Mouse (Mus musculus): Measurements from ENCODE around the gene Hist1h1c. TPM values are rescaled to one million over a fixed set of nuclear protein-coding genes. Genes with fewer than 3 reads are reported as not detected.

Gene Hist1h1c
- total RNA-seq (2012; rRNA removed): 379 and 496 TPM in 2 replicates

DNA sequence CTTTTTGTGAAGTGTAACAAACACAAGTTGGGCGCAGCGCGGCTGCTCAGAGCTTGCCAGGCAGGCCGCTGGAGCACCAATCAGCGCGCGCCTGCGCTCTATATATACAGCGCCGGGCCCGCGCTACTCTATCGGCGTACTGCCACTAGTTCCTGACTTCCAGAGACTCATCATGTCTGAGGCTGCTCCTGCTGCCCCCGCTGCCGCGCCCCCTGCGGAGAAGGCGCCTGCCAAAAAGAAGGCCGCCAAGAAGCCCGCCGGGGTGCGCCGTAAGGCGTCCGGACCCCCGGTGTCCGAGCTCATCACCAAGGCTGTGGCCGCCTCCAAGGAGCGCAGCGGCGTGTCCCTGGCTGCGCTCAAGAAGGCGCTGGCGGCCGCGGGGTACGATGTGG lies at the start of gene Hist1h1c:
Gene Hist1h1c, plus strand, starts transcription at position 132 of the 392 bp plus-strand sequence.
- no peaks in the 10 kb centered on the region for H3K36me3 ChIP-seq (ENCODE audit: control insufficient read depth, insufficient read depth, low read length, poor library complexity, severe bottlenecking)
- H3K4me1 ChIP-seq (ENCODE audit: control insufficient read depth in 2 of 2, insufficient read depth in 2 of 2, low read length in 2 of 2, poor library complexity in 1 of 2): peaks cover 0 to 3% of the 10 kb centered on the region in 2 experiments; a peak in 3 of 4 replicates
- in situ Hi-C loops (cut with MboI; ENCODE audit: low sequenced_read_pairs in 2 of 2, unreplicated experiment in 2 of 2): no loop called here
- peak within 1 kb of the TSS; percentile 66 to 74 for H3K4me3 ChIP-seq (ENCODE audit: insufficient read depth in 1 of 2, low read depth in 1 of 2, low read length in 2 of 2, poor library complexity in 1 of 2, severe bottlenecking in 1 of 2)
- no peak for DNase-seq (ENCODE audit: low read depth, low spot score)
- no peaks in the 10 kb centered on the region for H3K9me3 ChIP-seq (ENCODE audit: control insufficient read depth, insufficient read depth, low read depth, low read length)
- H3K9ac ChIP-seq (ENCODE audit: insufficient read depth, low read depth, low read length, poor library complexity, severe bottlenecking): peak within 1 kb of the TSS; percentile 91
- peak within 1 kb of the TSS; percentile 100 for H3K27ac ChIP-seq (ENCODE audit: insufficient read depth, low read depth, low read length, poor library complexity, severe bottlenecking)
- TF ChIP-seq ZNF384 (IDR thresholded peaks at IDR 0.05; ENCODE audit: low read depth, low read length) (no peak), HCFC1 (IDR thresholded peaks at IDR 0.05; ENCODE audit: borderline replicate concordance, insufficient read depth, low read length) (0 out of 2 replicates have a peak, but pooled peaks have one; percentile 45), CHD2 (IDR thresholded peaks at IDR 0.05; ENCODE audit: low read depth, low read length) (no peak)

- no peaks in the 10 kb centered on the region for H3K36me3 ChIP-seq (ENCODE audit: control insufficient read depth, insufficient read depth, low read length, poor library complexity, severe bottlenecking)
- no peaks in the 10 kb centered on the region; the same call in 1 of the 2 replicates for H3K9me3 ChIP-seq (ENCODE audit: control insufficient read depth, insufficient read depth, low read depth, low read length)
- TF ChIP-seq ZC3H11A (IDR thresholded peaks at IDR 0.05; ENCODE audit: borderline replicate concordance, low read depth, low read length) (no peak), HCFC1 (IDR thresholded peaks at IDR 0.05; ENCODE audit: borderline replicate concordance, insufficient read depth, low read length) (no peak), MAFK (IDR thresholded peaks at IDR 0.05; ENCODE audit: insufficient read depth, low read depth, low read length) (no peak), ZNF384 (IDR thresholded peaks at IDR 0.05; ENCODE audit: low read depth, low read length) (no peak), CHD2 (IDR thresholded peaks at IDR 0.05; ENCODE audit: low read depth, low read length) (no peak)
- in situ Hi-C loops (cut with MboI; ENCODE audit: low sequenced_read_pairs in 2 of 2, unreplicated experiment in 2 of 2): loop anchor here in 1 of 2 experiments (25.0 kb wide), 1 partner anchor 1652 kb away; the partner anchor contains the start of genes Hist1h2ag, Hist1h2ah, Hist1h2bj and Hist1h2bk
- no peak for DNase-seq (ENCODE audit: low read depth, low spot score)
- no peak overlapping the region for H3K27ac ChIP-seq (ENCODE audit: insufficient read depth, low read depth, low read length, poor library complexity, severe bottlenecking)
- no peaks in the 10 kb centered on the region; a peak in 1 of 4 replicates for H3K4me1 ChIP-seq (ENCODE audit: control insufficient read depth in 2 of 2, insufficient read depth in 2 of 2, low read length in 2 of 2, poor library complexity in 1 of 2)
- H3K9ac ChIP-seq (ENCODE audit: insufficient read depth, low read depth, low read length, poor library complexity, severe bottlenecking): no peak overlapping the region
- H3K4me3 ChIP-seq (ENCODE audit: insufficient read depth in 1 of 2, low read depth in 1 of 2, low read length in 2 of 2, poor library complexity in 1 of 2, severe bottlenecking in 1 of 2): no peak overlapping the region
Observed at GRCm38 (mm10) chr13:23688956-23689355, 49.7 kb upstream of the Hist1h1c start.

- DNase-seq (ENCODE audit: low read depth, low spot score): no peak
- no peaks in the 10 kb centered on the region; a peak in 1 of 4 replicates for H3K4me1 ChIP-seq (ENCODE audit: control insufficient read depth in 2 of 2, insufficient read depth in 2 of 2, low read length in 2 of 2, poor library complexity in 1 of 2)
- TF ChIP-seq CHD2 (IDR thresholded peaks at IDR 0.05; ENCODE audit: low read depth, low read length) (no peak), ZNF384 (IDR thresholded peaks at IDR 0.05; ENCODE audit: low read depth, low read length) (no peak), HCFC1 (IDR thresholded peaks at IDR 0.05; ENCODE audit: borderline replicate concordance, insufficient read depth, low read length) (no peak), ZC3H11A (IDR thresholded peaks at IDR 0.05; ENCODE audit: borderline replicate concordance, low read depth, low read length) (no peak), MAFK (IDR thresholded peaks at IDR 0.05; ENCODE audit: insufficient read depth, low read depth, low read length) (no peak)
- no peak overlapping the region for H3K4me3 ChIP-seq (ENCODE audit: insufficient read depth in 1 of 2, low read depth in 1 of 2, low read length in 2 of 2, poor library complexity in 1 of 2, severe bottlenecking in 1 of 2)
- in situ Hi-C loops (cut with MboI; ENCODE audit: low sequenced_read_pairs in 2 of 2, unreplicated experiment in 2 of 2): loop anchor here in 1 of 2 experiments (25.0 kb wide), 1 partner anchor 1652 kb away; the partner anchor contains the start of genes Hist1h2ag, Hist1h2ah, Hist1h2bj and Hist1h2bk
- H3K27ac ChIP-seq (ENCODE audit: insufficient read depth, low read depth, low read length, poor library complexity, severe bottlenecking): no peak overlapping the region
- H3K9ac ChIP-seq (ENCODE audit: insufficient read depth, low read depth, low read length, poor library complexity, severe bottlenecking): no peak overlapping the region
- no peaks in the 10 kb centered on the region; the same call in 1 of the 2 replicates for H3K9me3 ChIP-seq (ENCODE audit: control insufficient read depth, insufficient read depth, low read depth, low read length)
- no peaks in the 10 kb centered on the region for H3K36me3 ChIP-seq (ENCODE audit: control insufficient read depth, insufficient read depth, low read length, poor library complexity, severe bottlenecking)
Observed at GRCm38 (mm10) chr13:23689459-23689858, 49.1 kb upstream of the Hist1h1c start.

GRCm38 (mm10) chr13:23693856-23694440 lies 44.7 kb upstream of the Hist1h1c start:
- peaks cover 0 to 6% of the 10 kb centered on the region in 2 experiments; a peak in 2 of 4 replicates for H3K4me1 ChIP-seq (ENCODE audit: control insufficient read depth in 2 of 2, insufficient read depth in 2 of 2, low read length in 2 of 2, poor library complexity in 1 of 2)
- TF ChIP-seq HCFC1 (IDR thresholded peaks at IDR 0.05; ENCODE audit: borderline replicate concordance, insufficient read depth, low read length) (no peak), CHD2 (IDR thresholded peaks at IDR 0.05; ENCODE audit: low read depth, low read length) (no peak), ZC3H11A (IDR thresholded peaks at IDR 0.05; ENCODE audit: borderline replicate concordance, low read depth, low read length) (no peak), ZNF384 (IDR thresholded peaks at IDR 0.05; ENCODE audit: low read depth, low read length) (no peak), MAFK (IDR thresholded peaks at IDR 0.05; ENCODE audit: insufficient read depth, low read depth, low read length) (no peak)
- no peak overlapping the region for H3K4me3 ChIP-seq (ENCODE audit: insufficient read depth in 1 of 2, low read depth in 1 of 2, low read length in 2 of 2, poor library complexity in 1 of 2, severe bottlenecking in 1 of 2)
- in situ Hi-C loops (cut with MboI; ENCODE audit: low sequenced_read_pairs in 2 of 2, unreplicated experiment in 2 of 2): loop anchor here (5.0 to 25.0 kb wide), 2 partner anchors 48 to 1657 kb away; partner anchors contain the start of genes Hist1h2ag (in 1 of the 2), Hist1h2ah (in 1 of the 2), Hist1h2bj (in 1 of the 2) and Hist1h2bk (in 1 of the 2)
- H3K9me3 ChIP-seq (ENCODE audit: control insufficient read depth, insufficient read depth, low read depth, low read length): no peaks in the 10 kb centered on the region; the same call in 1 of the 2 replicates
- no peak overlapping the region for H3K9ac ChIP-seq (ENCODE audit: insufficient read depth, low read depth, low read length, poor library complexity, severe bottlenecking)
- no peak overlapping the region for H3K27ac ChIP-seq (ENCODE audit: insufficient read depth, low read depth, low read length, poor library complexity, severe bottlenecking)
- no peaks in the 10 kb centered on the region for H3K36me3 ChIP-seq (ENCODE audit: control insufficient read depth, insufficient read depth, low read length, poor library complexity, severe bottlenecking)
- no peak for DNase-seq (ENCODE audit: low read depth, low spot score)
